15 mouse cellular contexts compared by ENCODE assay signal in the genomic region with DNA sequence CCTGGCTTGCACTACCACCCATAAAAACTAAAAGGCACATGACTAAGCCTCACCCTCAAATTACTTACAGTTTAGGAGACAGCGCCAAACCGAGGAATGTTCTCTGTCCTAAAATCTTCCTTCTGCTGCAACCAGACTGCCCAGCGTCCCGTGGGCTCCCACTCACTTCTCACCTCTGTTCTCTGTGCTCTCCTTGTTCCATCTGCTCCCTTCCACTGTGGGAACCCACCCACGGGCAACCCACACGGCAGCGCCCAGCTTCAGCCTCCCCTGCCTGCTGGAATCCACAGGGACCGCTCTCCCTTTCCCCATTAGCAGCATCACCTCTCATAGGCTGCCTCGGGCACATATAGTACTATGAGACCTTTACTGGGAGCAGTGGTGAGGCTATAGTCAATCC. TPM values are rescaled to one million over a fixed set of nuclear protein-coding genes. Genes with fewer than 3 reads are reported as not detected.
A peak's percentile ranks its signal among the peaks of the same experiment; 100 is the strongest.
DNase-seq lines count a peak whose midpoint lies in the region; ATAC-seq and TF ChIP-seq lines count a peak whose summit lies in the region.
"Had no signal": no experiment of that assay in that cellular context is flagged by ENCODE, and none has a peak within 500 bp of the region (broad histone marks: within the 10 kb centered on the region; RNA-seq: fewer than 3 reads in every experiment).

No protein-coding gene starts in this region.

- no peak for ATAC-seq in lung, embryonic 14.5 days (ENCODE audit: insufficient read depth)
- peak; percentile 47 for ATAC-seq in frontal cortex, adult (ENCODE audit: low TSS enrichment)
- no peak for ATAC-seq in stomach, embryonic 15.5 days (ENCODE audit: insufficient read depth, low FRiP score, low read depth)
- no peak for ATAC-seq in hindbrain, postnatal 0 days
- ATAC-seq: forebrain, embryonic 13.5 days had no signal

- TF ChIP-seq CTCF in lung, embryonic 14.5 days (IDR thresholded peaks at IDR 0.05; ENCODE audit: low read depth): no peak
- TF ChIP-seq CTCF in hindbrain, postnatal 0 days (IDR thresholded peaks at IDR 0.05; ENCODE audit: low read depth): no peak

- no peaks in the 10 kb centered on the region for H3K36me3 ChIP-seq in lung, embryonic 14.5 days (ENCODE audit: insufficient read depth)
- H3K36me3 ChIP-seq in stomach, embryonic 15.5 days: no peaks in the 10 kb centered on the region
- H3K36me3 ChIP-seq in hindbrain, postnatal 0 days (ENCODE audit: insufficient read depth, low read length): no peaks in the 10 kb centered on the region
- H3K36me3 ChIP-seq: liver, embryonic 15.5 days; midbrain, embryonic 10.5 days had no signal

- H3K27ac ChIP-seq in lung, embryonic 14.5 days (ENCODE audit: low read depth): peak overlapping the region; percentile 71
- peak overlapping the region; percentile 86; the same call in 1 of the 2 replicates for H3K27ac ChIP-seq in stomach, embryonic 15.5 days
- H3K27ac ChIP-seq in hindbrain, postnatal 0 days: no peak overlapping the region
- H3K27ac ChIP-seq: forebrain, embryonic 13.5 days; heart, adult 2 months; liver, embryonic 15.5 days had no signal

- no peaks in the 10 kb centered on the region; the same call in 1 of the 2 replicates for H3K27me3 ChIP-seq in lung, embryonic 14.5 days (ENCODE audit: insufficient read depth, low read length)
- H3K27me3 ChIP-seq in stomach, embryonic 15.5 days (replicated peaks): no peaks in the 10 kb centered on the region
- H3K27me3 ChIP-seq in hindbrain, postnatal 0 days (ENCODE audit: insufficient read depth, low read length): no peaks in the 10 kb centered on the region

- no peaks in the 10 kb centered on the region for H3K9me3 ChIP-seq in lung, embryonic 14.5 days (ENCODE audit: low read depth, low read length)
- no peaks in the 10 kb centered on the region for H3K9me3 ChIP-seq in stomach, embryonic 15.5 days
- H3K9me3 ChIP-seq in hindbrain, postnatal 0 days (ENCODE audit: low read length): no peaks in the 10 kb centered on the region
- H3K9me3 ChIP-seq: forebrain, embryonic 13.5 days; liver, embryonic 15.5 days; midbrain, embryonic 10.5 days had no signal

- DNase-seq in lung, embryonic 14.5 days: no peak
- DNase-seq in lung, adult 18-20 months: no peak
- DNase-seq in left cerebral cortex, adult 18-20 months (ENCODE audit: low spot score in 2 of 2): peak; percentile 84 to 90
- DNase-seq in hindbrain, postnatal 0 days (ENCODE audit: low spot score): no peak
- DNase-seq in gastrocnemius, adult 18-20 months (ENCODE audit: low spot score): no peak
- DNase-seq: adrenal gland, postnatal 25 days; cerebellum, adult 11-12 months; heart, adult 2 months had no signal

- WGBS in lung, embryonic 14.5 days: 80% methylated on average over 9 of the region's 9 CpGs
- WGBS in stomach, embryonic 15.5 days: 86% methylated on average over 9 of the region's 9 CpGs
- WGBS in hindbrain, postnatal 0 days: 80% methylated on average over 9 of the region's 9 CpGs

- peak overlapping the region; percentile 83; the same call in 1 of the 2 replicates for H3K4me2 ChIP-seq in lung, embryonic 14.5 days
- 0 out of 2 replicates have a peak overlapping the region, but pooled peaks have one; percentile 3 for H3K4me2 ChIP-seq in stomach, embryonic 15.5 days
- H3K4me2 ChIP-seq in hindbrain, postnatal 0 days (ENCODE audit: low read depth, low read length): no peak overlapping the region
- H3K4me2 ChIP-seq: forebrain, embryonic 13.5 days; liver, embryonic 15.5 days had no signal

- H3K4me1 ChIP-seq in lung, embryonic 14.5 days (ENCODE audit: insufficient read depth): peaks cover 30% of the 10 kb centered on the region
- peaks cover 33% of the 10 kb centered on the region for H3K4me1 ChIP-seq in stomach, embryonic 15.5 days
- peaks cover 27% of the 10 kb centered on the region for H3K4me1 ChIP-seq in hindbrain, postnatal 0 days (ENCODE audit: insufficient read depth, low read length)

- no peak overlapping the region for H3K9ac ChIP-seq in lung, embryonic 14.5 days
- H3K9ac ChIP-seq in stomach, embryonic 15.5 days: no peak overlapping the region
- no peak overlapping the region for H3K9ac ChIP-seq in hindbrain, postnatal 0 days (replicated peaks; ENCODE audit: low read length)
- H3K9ac ChIP-seq: forebrain, embryonic 13.5 days; liver, embryonic 15.5 days had no signal

- H3K4me3 ChIP-seq in lung, embryonic 14.5 days (ENCODE audit: low read depth, low read length): no peak overlapping the region
- no peak overlapping the region for H3K4me3 ChIP-seq in stomach, embryonic 15.5 days (replicated peaks)
- no peak overlapping the region for H3K4me3 ChIP-seq in hindbrain, postnatal 0 days (ENCODE audit: low read length)
- H3K4me3 ChIP-seq: forebrain, embryonic 13.5 days; heart, adult 2 months; liver, embryonic 15.5 days; midbrain, embryonic 10.5 days had no signal

RNA-seq across cellular contexts. Expression of a gene that starts 3.8 kb away (rescaled TPM):
- polyA plus RNA-seq in lung, embryonic 14.5 days (2014; fragmentation: Nextera tagmentation; extraction: Ambion mirVana): 26.0 and 36.5 TPM in 2 replicates
- total RNA-seq in left cerebral cortex, adult 18-20 months (2021): 100 to 1,000 TPM; 245 to 266 TPM
- polyA plus RNA-seq in stomach, embryonic 15.5 days (2015; fragmentation: Nextera tagmentation; extraction: Ambion mirVana): 32.3 and 37.8 TPM in 2 replicates
- 86.8 and 110 TPM in 2 replicates for total RNA-seq in hindbrain, postnatal 0 days (2014; rRNA removed)
- 53.9 and 56.5 TPM in 2 replicates for polyA plus RNA-seq in hindbrain, postnatal 0 days (2015; fragmentation: Nextera tagmentation; extraction: Ambion mirVana)
- 1 to 10 TPM; 1.7 to 3.1 TPM for total RNA-seq in gastrocnemius, adult 18-20 months (2021)
- total RNA-seq: hematopoietic stem cell, adult 5-6 weeks had no signal

RNA-seq across cellular contexts. Expression of a gene that starts 23.6 kb away (rescaled TPM):
- polyA plus RNA-seq in lung, embryonic 14.5 days (2014; fragmentation: Nextera tagmentation; extraction: Ambion mirVana): 25.8 and 30.8 TPM in 2 replicates
- under 1 TPM; 0.35 to 0.37 TPM for total RNA-seq in left cerebral cortex, adult 18-20 months (2021)
- polyA plus RNA-seq in stomach, embryonic 15.5 days (2015; fragmentation: Nextera tagmentation; extraction: Ambion mirVana): 87.7 and 108 TPM in 2 replicates
- total RNA-seq in hindbrain, postnatal 0 days (2014; rRNA removed): not detected in 2 replicates
- polyA plus RNA-seq in hindbrain, postnatal 0 days (2015; fragmentation: Nextera tagmentation; extraction: Ambion mirVana): 0.16 and 0.30 TPM in 2 replicates
- not detected for total RNA-seq in gastrocnemius, adult 18-20 months (2021)
- total RNA-seq: adrenal gland, postnatal 25 days; heart, adult 2 months; hematopoietic stem cell, adult 5-6 weeks had no signal
- polyA plus RNA-seq: liver, embryonic 15.5 days; midbrain, embryonic 10.5 days; neural tube, embryonic 11.5 days had no signal

RNA-seq across cellular contexts. Expression of a gene that starts 53.5 kb away (rescaled TPM):
- polyA plus RNA-seq in lung, embryonic 14.5 days (2014; fragmentation: Nextera tagmentation; extraction: Ambion mirVana): 43.5 and 48.4 TPM in 2 replicates
- total RNA-seq in left cerebral cortex, adult 18-20 months (2021): 10 to 100 TPM; 26.9 to 28.4 TPM
- 33.7 and 35.7 TPM in 2 replicates for polyA plus RNA-seq in stomach, embryonic 15.5 days (2015; fragmentation: Nextera tagmentation; extraction: Ambion mirVana)
- total RNA-seq in hindbrain, postnatal 0 days (2014; rRNA removed): 31.3 and 33.2 TPM in 2 replicates
- 35.0 and 36.2 TPM in 2 replicates for polyA plus RNA-seq in hindbrain, postnatal 0 days (2015; fragmentation: Nextera tagmentation; extraction: Ambion mirVana)
- total RNA-seq in gastrocnemius, adult 18-20 months (2021): 10 to 100 TPM; 11.7 to 12.1 TPM

RNA-seq across cellular contexts. Expression of a gene that starts 53.6 kb away (rescaled TPM):
- polyA plus RNA-seq in lung, embryonic 14.5 days (2014; fragmentation: Nextera tagmentation; extraction: Ambion mirVana): 119 and 137 TPM in 2 replicates
- 10 to 100 TPM; 35.8 TPM for total RNA-seq in left cerebral cortex, adult 18-20 months (2021)
- polyA plus RNA-seq in stomach, embryonic 15.5 days (2015; fragmentation: Nextera tagmentation; extraction: Ambion mirVana): 145 and 147 TPM in 2 replicates
- total RNA-seq in hindbrain, postnatal 0 days (2014; rRNA removed): 46.8 and 51.0 TPM in 2 replicates
- 137 and 164 TPM in 2 replicates for polyA plus RNA-seq in hindbrain, postnatal 0 days (2015; fragmentation: Nextera tagmentation; extraction: Ambion mirVana)
- total RNA-seq in gastrocnemius, adult 18-20 months (2021): 10 to 100 TPM; 56.7 to 60.1 TPM

Comparison
In these comparisons a context has a peak if more than half of its experiments do, and no peak if none do; other contexts are left out.
1. DNase-seq: peak in left cerebral cortex, adult 18-20 months (2 of 2); none in lung, embryonic 14.5 days (single experiment), lung, adult 18-20 months (0 of 2), hindbrain, postnatal 0 days (single experiment) and gastrocnemius, adult 18-20 months (single experiment).
2. RNA of a gene that starts 3.8 kb away (total RNA-seq): 245 to 266 TPM in left cerebral cortex, adult 18-20 months and 86.8 to 110 TPM in hindbrain, postnatal 0 days; 1.7 to 3.1 TPM in gastrocnemius, adult 18-20 months; every median in the first group is over 10 times any median in the second.